Mouse (Mus musculus) layer of hippocampus, adult 9-11 months (tissue): ENCODE results near the gene Stx19.

ENCODE experiments used
- DNase-seq: peaks from one replicate; pipeline ENCODE4 v3.0.0; 2022

The Stx19 gene

GRCm38 (mm10) chr16:62814491-62814890, at the start of gene Stx19:
Gene Stx19 (plus strand): TSS chr16:62814676.
- no peak for DNase-seq

GRCm38 (mm10) chr16:62773462-62773861, 41.0 kb upstream of the Stx19 start:
- DNase-seq, result no peak

GRCm38 (mm10) chr16:62776034-62776433, 38.4 kb upstream of the Stx19 start:
- no peak for DNase-seq

- DNase-seq, result no peak
Observed at GRCm38 (mm10) chr16:62778282-62778681, 36.2 kb upstream of the Stx19 start.

- no peak for DNase-seq
Observed at GRCm38 (mm10) chr16:62782229-62782628, 32.2 kb upstream of the Stx19 start.

GRCm38 (mm10) chr16:62786621-62787331, 27.7 kb upstream of the Stx19 start, which contains the start of gene Nsun3:
Gene Nsun3 (minus strand): TSS chr16:62786818.
- peak; percentile 97 for DNase-seq

GRCm38 (mm10) chr16:62796608-62797007, 17.9 kb upstream of the Stx19 start:
- no peak for DNase-seq

GRCm38 (mm10) chr16:62798808-62799207, 15.7 kb upstream of the Stx19 start:
- no peak for DNase-seq

GRCm38 (mm10) chr16:62799426-62799825, 15.1 kb upstream of the Stx19 start:
- no peak for DNase-seq

- DNase-seq, result no peak
Observed at GRCm38 (mm10) chr16:62799839-62800238, 14.6 kb upstream of the Stx19 start.

- no peak for DNase-seq
Observed at GRCm38 (mm10) chr16:62804621-62805020, 9.9 kb upstream of the Stx19 start.

- no peak for DNase-seq
Observed at GRCm38 (mm10) chr16:62807249-62807979, 7.1 kb upstream of the Stx19 start.

- no peak for DNase-seq
Observed at GRCm38 (mm10) chr16:62810855-62811254, 3.6 kb upstream of the Stx19 start.

- no peak for DNase-seq
Observed at GRCm38 (mm10) chr16:62813790-62814189, 686 bp upstream of the Stx19 start.

GRCm38 (mm10) chr16:62822472-62822871, 8.0 kb downstream of the Stx19 start:
- DNase-seq, result no peak

- DNase-seq, result no peak
Observed at GRCm38 (mm10) chr16:62826156-62827001, 11.9 kb downstream of the Stx19 start.

GRCm38 (mm10) chr16:62832027-62832426, 17.6 kb downstream of the Stx19 start:
- no peak for DNase-seq

GRCm38 (mm10) chr16:62832481-62832880, 18.0 kb downstream of the Stx19 start:
- no peak for DNase-seq

- no peak for DNase-seq
Observed at GRCm38 (mm10) chr16:62834016-62834735, 19.7 kb downstream of the Stx19 start.

GRCm38 (mm10) chr16:62845341-62845740, 30.9 kb downstream of the Stx19 start:
- no peak for DNase-seq

- DNase-seq, result peak; percentile 98
Observed at GRCm38 (mm10) chr16:62846498-62847312, 32.2 kb downstream of the Stx19 start, which contains the start of gene Arl13b. Gene Arl13b (minus strand): TSS chr16:62847040.
